Mouse (Mus musculus) brain, embryonic 14.5 days (tissue): ENCODE measurements around the gene Wdr70.

Experiments
- CTCF ChIP-seq: fragments of 200-500 bp; IDR thresholded peaks from 2 replicates; pipeline ENCODE4 v1.5.1; 2012; ENCODE audit warnings: inconsistent platforms, mild to moderate bottlenecking, moderate library complexity, borderline replicate concordance; ENCODE audit not compliant: insufficient read depth, insufficient read length; ENCODE audit errors: extremely low read depth
- POLR2A ChIP-seq: fragments of 200-500 bp; IDR thresholded peaks from 2 replicates; pipeline ENCODE4 v1.6.1; 2012; ENCODE audit warnings: mild to moderate bottlenecking, inconsistent platforms, borderline replicate concordance; ENCODE audit not compliant: poor library complexity, insufficient read depth, insufficient read length, severe bottlenecking; ENCODE audit errors: extremely low read depth

DNA sequence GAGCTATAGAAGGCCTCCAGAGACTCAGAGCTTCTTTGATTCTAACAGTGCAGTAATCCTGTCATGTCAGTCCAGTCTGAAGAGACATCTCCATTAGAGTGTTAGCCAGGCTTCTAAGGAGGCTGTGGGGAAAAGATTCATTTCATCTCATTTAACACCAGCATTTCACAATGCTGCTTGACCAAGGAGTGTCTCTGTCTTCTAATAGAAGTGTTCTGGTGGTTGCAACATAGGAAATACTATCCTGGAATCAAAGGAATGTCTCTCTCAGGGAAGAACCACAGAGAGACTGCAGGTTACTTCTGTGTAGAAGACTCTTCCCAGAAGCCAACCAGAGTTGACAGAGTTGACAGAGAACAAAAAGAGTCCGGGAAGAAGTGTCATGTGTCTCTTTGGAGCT lies 257.3 kb downstream of the Wdr70 start:
- TF ChIP-seq CTCF (no peak), POLR2A (no peak)
